Mouse (Mus musculus) liver (tissue): Measurements from ENCODE around the gene Aldh9a1.

Experiments
- DNase-seq: peaks from one replicate; pipeline ENCODE4 v3.0.0-alpha.2; 2020; ENCODE audit warnings: mixed read lengths

Gene Aldh9a1

DNA sequence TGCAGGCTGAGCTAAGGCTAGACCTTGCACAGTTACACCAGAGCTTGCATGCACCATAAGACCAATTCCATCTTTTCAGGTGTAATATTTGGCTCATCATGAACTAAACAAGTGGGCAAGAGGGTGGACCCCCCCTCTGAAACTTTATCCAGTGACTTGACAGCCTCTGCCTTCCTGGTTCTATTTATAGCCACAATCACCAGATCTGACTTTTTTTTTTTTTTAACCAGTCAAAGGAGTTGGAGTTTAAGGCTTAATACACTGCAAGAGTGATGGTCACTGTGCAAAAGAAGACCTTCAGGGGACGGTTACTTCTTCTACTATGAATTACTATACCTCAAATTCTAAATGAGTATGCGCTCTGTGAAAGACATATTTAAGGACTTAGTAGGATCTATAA lies 35.4 kb downstream of the Aldh9a1 start:
- no peak for DNase-seq

DNA sequence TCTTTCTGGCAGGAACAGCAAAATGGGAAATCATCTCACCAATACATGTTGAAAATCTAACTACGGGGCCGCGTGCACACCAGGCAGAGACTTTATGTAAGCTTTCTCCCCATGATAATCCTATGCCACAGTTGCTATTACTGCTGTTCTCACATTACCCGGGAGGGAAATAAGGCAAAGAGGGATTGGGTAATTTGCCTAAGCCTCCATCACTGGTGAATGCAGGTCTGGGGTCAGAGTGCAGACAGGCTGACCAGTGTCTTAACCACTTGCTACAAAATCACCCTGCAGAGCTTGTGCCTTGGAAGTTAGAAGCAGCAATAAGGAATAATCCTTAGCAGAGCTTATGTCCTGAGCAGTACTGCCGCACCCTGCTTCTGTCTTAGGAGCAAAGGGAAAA lies 35.8 kb downstream of the Aldh9a1 start:
- peak; percentile 59 for DNase-seq

DNA sequence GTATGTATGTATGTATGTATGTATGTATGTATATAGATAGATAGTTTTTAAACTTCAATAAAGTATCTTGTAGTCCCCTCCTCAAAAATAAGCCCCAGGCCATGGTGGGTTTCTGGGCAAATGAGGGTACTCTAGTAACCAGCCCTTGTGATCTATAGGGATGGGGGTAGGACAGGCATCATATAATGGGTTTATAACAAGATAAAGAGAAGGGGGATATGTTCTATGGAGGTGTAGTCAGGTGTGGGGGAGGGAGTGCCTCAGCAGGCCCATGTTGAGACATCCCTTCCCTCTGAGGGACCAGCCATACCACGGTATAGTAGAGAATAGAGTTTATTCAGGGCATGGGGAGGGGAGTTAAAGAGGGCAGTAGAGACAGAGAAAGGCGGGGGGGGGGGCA lies 36.7 kb downstream of the Aldh9a1 start:
- no peak for DNase-seq

DNA sequence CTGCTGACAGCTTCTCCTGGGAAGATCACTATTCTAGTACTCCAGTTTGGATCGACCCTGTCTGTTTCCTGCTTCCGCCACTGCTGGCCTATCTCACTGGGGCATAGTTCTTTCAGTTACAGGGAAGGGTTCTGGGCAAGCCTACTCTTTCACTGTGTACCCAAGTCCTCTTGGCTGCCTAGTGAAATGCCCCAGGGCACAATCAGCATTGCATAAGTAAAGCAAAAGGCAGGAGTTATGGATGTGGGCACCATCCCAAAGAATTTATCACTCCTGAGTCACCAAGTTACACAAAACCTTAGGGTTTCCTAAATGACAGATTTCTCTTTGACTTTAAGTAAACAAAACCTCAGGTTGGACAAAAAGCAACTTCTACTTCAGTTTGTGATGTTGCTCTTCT lies 37.5 kb downstream of the Aldh9a1 start:
- DNase-seq = no peak

DNA sequence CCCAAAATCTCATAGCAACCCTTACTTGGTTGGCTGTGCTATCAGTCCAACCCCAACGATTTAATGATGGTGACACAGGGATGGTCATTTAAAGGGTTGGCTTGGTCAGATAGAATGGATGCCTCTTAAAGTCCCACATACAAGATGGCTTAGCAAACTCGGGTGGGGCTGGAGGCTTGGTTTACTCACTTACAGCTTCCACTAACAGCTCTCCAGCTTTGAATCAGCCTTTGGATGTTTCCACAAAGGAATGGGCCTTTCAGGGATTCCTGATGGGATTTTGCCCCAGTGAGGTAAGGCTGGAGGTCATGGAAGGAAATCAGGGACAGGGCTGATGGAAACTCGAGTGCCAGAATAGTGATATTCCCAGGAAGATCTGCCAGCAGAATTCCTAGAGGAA lies 38.0 kb downstream of the Aldh9a1 start:
- no peak for DNase-seq

DNA sequence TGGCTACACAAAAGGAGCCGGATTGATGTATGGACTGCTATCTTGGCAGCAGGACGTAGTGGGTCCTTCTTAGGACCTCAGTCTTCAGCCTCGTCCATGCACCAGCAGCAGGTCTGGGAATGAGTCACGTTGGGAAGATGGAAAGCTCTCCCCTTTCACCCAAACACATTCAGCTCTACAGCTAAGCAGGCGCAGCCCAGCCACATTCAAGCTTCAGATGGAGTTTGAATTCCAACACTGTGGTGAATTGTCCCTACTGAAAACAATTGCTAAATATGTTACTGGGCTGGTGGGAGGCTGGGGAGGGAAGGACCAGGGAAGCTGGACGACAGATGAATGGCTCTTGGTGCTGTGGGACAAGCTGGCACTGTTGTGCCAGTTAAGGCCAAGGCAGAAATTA lies 38.8 kb downstream of the Aldh9a1 start:
- no peak for DNase-seq

DNA sequence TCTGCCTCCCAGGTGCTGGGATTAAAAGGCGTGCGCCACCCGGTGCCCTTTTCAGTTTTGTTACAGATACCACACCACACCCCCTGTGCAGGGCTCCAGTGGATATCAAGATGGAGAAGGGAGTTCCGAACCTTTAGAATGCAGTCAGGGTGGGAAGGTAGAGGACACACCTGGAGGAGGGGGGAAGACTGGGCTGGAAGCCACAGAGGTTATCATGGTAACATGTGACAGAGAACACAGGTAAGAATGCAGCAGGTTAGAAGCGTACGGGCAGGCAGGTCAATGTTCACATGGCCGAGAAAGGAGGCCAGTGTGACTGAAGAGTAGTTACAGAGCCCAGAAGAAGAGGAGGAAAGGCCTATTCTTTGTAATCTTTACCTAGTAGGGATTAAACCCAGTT lies 39.8 kb downstream of the Aldh9a1 start:
- no peak for DNase-seq

DNA sequence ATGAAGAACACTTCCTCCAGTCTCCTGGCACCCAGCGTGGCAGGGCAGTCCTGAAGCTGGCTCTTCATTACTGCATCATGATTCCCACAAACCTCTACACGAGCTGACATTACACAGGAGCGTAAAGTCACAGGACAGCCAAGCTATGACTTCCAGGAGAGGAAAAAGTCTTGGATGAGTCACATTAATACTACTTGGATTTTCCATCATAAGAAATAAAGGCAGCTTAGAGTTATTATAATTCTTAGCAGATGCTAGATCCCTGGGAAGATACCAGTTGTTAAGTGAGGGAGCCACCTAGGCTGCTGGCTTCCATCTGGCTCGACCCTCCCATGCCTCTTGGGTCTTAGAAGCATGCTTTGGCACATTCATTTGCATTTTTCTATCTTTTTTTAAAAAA lies 40.6 kb downstream of the Aldh9a1 start:
- no peak for DNase-seq

DNA sequence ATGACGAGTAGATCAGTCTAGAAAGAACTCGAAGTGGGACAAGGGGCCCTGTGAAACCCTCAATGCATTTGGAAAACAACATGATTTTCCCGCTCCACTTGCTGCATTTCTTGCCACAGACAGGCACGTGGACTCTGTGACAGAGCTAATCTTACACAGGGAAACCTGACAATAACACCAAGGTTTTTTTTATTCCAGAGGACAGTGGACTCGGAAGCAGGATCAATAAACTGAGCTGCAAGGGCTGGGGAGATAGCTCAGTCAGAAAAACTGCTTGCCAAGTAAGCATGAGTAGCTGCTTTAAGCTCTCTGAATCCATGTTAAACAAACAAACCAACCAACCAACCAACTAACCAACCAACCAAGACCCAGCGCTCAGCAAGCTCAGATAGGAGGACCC lies 41.5 kb downstream of the Aldh9a1 start:
- DNase-seq = peak; percentile 44

DNA sequence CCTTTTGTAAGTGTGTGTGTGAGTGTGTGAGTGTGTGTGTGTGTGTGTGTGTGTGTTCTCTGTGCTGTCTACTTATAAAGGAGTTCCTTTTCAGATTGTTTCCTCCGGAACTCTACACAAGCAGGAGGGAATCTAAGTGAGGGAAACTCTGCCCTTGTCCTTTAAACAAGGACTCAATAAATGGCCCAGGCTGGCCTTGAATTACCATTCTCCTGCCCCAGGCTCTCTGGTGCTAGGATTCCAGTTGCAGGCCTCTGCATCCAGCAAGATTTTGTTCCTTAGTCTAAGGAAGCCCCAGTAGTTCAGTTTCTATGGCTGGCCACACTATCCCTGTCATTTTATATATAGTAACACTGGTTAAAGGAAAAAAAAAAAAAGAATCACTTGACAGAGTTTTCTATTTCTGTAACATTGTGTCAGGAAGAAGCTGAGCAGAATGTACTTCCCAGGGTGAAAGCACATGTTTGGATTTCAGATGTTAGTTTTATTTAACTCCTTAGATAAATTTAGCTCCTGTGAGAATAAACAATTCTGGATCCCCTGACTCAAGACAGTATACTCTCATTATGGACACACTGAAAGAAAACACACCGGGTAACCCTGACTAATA lies 42.3 kb downstream of the Aldh9a1 start:
- DNase-seq = no peak

DNA sequence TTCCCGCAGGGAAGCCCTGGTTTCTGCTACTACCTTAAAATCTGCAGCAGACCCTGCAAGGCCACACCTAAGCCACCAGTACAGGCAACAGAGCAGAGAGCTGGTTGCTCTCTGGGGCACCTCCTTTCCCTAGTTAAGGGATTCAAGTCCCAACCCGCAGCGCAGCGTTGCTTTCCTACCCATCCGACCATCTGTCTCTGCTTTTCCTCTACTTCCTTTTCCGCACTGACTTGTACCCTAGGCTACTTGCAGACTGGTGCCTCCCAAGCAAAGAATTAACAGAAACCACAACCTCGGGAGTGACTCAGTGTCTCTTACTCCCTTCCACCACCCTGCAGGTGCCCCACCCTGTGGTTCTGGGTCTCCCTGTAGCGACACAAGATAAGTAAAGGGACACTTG lies 42.9 kb downstream of the Aldh9a1 start:
- peak; percentile 87 for DNase-seq

DNA sequence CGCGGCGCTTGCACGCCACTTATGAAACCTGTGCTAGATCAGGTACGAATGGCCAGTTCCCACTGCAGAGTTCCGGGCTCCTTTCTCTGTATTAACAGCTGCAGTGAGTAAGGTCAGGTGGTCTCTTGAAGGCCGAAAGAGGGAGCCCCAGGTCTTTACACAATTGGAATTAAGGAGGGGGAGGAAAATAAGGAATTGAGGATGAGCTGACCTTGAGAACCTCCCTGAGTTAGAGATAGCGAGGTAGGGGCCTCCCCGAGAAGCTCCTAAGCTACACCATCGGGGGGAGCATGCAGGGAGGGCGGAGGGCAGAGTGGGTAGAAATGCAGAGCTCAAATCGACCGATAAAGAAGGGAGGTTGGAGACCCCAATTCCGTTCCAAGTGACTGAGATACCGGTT lies 43.5 kb downstream of the Aldh9a1 start:
- peak; percentile 38 for DNase-seq

DNA sequence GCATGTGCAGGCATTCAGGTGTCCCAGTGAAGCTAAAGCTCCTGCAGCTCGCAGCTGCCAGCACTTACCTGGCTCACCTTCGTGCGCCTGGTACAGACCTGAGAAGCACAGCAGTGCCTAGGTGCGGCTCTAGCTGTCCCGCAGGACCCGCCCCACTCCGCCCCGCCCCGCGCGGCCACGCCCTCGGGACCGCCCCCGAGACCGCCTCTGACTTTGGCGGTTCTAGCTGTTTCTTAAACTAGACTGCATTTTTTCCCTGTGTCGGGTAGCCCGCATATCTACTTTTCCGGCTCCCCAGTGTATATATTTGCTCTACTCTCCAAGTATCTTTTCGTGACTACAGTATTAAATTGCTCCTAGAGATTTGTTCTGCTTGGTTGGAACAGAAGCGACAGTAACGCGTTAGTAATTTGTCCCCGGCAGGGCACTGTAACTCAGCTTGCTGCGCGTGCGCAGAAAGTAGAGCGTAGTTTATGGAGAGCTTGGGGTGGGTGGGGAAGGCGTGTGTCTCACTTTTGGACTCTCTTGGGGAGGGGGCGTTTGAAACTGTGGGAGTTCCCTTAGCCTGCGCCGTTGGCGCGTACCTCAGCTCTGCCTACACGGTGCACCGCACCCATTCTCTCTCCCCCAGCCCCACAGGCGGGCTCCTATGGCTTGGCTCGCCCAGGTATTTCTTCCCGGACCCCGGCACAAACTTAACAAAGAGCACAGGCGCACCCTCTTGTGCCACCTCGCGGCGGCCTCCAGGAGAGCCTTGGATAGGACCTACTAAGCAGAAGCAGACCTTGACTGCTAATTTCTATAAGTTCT lies 44.1 kb downstream of the Aldh9a1 start, which contains the start of gene Mgst3:
Gene Mgst3 (minus strand): TSS at position 159 of the 810 bp plus-strand sequence.
- peak; percentile 98 for DNase-seq

DNA sequence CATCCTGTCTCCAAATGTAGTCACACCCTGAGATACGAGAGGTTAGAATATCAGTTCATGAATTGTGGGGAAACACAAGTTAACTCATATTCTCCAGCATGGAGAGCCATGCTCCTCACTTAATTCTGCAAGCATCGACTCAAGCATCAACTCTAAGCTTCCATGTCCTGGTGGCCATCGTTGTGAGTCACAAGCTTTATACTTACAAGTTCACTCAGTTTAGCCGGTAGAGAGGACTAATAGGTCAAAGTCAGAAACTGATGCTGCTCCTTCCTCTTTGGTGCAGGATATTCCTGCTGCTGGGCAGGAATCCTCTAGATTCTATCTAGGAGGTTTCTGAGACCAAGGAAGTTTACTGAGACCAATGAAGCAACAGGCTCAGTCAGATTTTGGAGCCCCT lies 55.4 kb downstream of the Aldh9a1 start:
- DNase-seq = no peak

DNA sequence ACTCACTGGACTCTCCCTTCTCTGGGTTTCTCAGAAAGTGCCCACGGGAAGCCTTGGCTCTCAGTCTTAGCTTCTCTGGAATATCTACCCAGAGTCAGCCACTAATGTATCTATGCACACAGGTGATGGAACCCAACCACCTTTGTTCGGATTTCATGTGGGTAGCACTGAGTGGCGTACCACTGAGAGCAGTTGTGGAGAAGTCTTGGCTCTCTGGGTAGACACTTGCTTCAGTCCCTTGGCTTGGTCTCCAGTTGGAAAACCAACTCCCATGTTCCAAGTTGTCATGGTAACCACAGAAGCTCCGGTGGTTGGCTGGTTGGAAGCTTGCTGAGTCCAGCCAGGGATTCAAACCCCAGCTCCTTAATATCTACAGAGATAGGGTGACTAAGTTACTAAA lies 59.8 kb downstream of the Aldh9a1 start:
- no peak for DNase-seq

DNA sequence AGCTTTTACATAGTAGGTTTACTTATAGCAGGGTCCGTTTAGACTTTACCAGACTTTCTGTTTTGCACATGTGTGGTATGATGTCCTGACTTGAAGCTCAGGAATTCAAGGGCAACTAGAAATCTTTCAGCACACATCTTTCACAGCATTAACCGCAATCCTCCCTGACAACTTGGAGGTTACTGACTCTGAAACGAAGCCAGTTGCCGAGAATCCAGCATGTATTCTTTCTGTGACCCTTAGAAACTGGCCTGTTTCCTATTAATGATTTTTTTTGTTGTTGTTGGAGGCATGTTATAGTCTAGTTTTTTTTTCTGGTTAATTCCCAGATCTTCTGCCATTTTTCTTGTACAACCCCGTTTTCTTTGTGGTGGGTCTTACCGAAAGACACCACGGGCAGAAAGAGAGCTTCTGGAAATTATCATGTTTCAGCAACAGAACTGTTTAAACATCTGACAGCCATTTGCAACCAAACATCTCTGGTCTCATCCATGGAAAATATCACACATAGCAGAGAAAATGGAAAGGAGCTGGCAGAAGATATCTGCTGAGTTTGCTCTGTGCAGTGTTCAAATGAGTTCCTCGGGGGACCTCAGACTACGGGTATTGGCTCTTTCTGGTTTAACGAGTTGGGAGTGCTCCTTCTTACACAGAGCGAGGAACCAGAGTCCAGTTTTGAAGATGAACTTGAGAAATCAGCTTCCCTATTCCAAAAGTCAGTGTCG lies 62.4 kb downstream of the Aldh9a1 start:
- no peak for DNase-seq

DNA sequence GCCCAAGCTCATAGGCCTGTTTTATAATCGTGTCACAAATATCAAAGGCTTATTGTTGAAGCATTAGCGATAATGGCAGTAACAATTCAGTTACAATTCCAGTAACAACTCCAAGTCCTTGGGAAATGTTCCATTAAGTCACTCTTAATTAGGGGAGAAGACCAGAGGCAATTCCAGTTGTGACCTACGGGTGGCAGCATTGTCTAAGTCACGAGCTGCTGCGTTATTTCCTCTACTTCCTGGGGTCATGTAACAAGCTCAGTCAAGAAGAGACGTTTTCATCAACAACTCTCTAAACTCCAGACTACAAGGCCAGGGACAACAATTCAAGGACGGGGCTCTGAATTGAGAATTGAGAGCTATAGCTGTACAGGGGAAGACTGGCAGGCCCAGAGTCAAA lies 65.1 kb downstream of the Aldh9a1 start:
- DNase-seq = peak; percentile 68
